Mouse (Mus musculus) CH12.LX (cell line): ENCODE measurements around the gene Tldc1. TPM values are rescaled to one million over a fixed set of nuclear protein-coding genes. Genes with fewer than 3 reads are reported as not detected.

Experiments used
- DNase-seq: peaks from one replicate; pipeline ENCODE4 v3.0.0-alpha.2; 2013; ENCODE audit errors: extremely low read depth
- H3K27ac ChIP-seq: 2 replicates; pipeline ENCODE4 v1.5.1; 2012; ENCODE audit warnings: low read depth, mild to moderate bottlenecking, control low read depth, moderate library complexity; ENCODE audit not compliant: insufficient read depth
- H3K27me3 ChIP-seq: replicated peaks from 2 replicates; pipeline ENCODE3; 2012; ENCODE audit warnings: inconsistent platforms
- H3K36me3 ChIP-seq, 2 experiments: replicated peaks in 1 of 2; 2 replicates each; pipeline versions ENCODE3 to v1.6.1; 2012; ENCODE audit warnings: inconsistent platforms in 1 of 2, low read length in 1 of 2, mild to moderate bottlenecking in 1 of 2, mixed read lengths in 1 of 2, moderate library complexity in 1 of 2; ENCODE audit not compliant: control insufficient read depth in 1 of 2, insufficient read depth in 1 of 2
- H3K4me1 ChIP-seq, 2 experiments: 2 replicates each; pipeline ENCODE4 v1.6.1; 2012; ENCODE audit warnings: inconsistent platforms in 1 of 2, moderate library complexity in 1 of 2; ENCODE audit not compliant: insufficient read depth in 2 of 2, control insufficient read depth in 1 of 2
- H3K4me2 ChIP-seq: 2 replicates; pipeline ENCODE4 v1.6.1; 2012; ENCODE audit warnings: low read depth, mild to moderate bottlenecking, control low read depth; ENCODE audit not compliant: poor library complexity, insufficient read depth, severe bottlenecking
- H3K4me3 ChIP-seq, 3 experiments: fragments of 150-350 bp in 1 of 3; sonication (generic) in 1 of 3; replicated peaks in 1 of 3; 2 replicates each; pipeline versions ENCODE3 to v1.5.1; 2011 to 2012; ENCODE audit warnings: low read depth in 2 of 3, low read length in 2 of 3, mild to moderate bottlenecking in 2 of 3, moderate library complexity in 2 of 3, control low read depth in 1 of 3, improper control_type of control experiment in 1 of 3, inconsistent platforms in 1 of 3, mixed read lengths in 1 of 3; ENCODE audit not compliant: poor library complexity in 1 of 3
- H3K79me2 ChIP-seq: replicated peaks from 2 replicates; pipeline ENCODE4 v1.6.1; 2012; ENCODE audit warnings: mild to moderate bottlenecking, moderate library complexity; ENCODE audit not compliant: control insufficient read depth, poor library complexity, insufficient read depth, severe bottlenecking; ENCODE audit errors: extremely low read depth
- H3K9ac ChIP-seq: 2 replicates; pipeline ENCODE4 v1.6.1; 2012; ENCODE audit warnings: low read depth, mild to moderate bottlenecking, control low read depth, moderate library complexity; ENCODE audit not compliant: insufficient read depth
- H3K9me3 ChIP-seq: replicated peaks from 2 replicates; pipeline ENCODE3; 2012; ENCODE audit warnings: low read length, inconsistent platforms, mixed read lengths
- BHLHE40 ChIP-seq: IDR thresholded peaks from 2 replicates; pipeline ENCODE4 v1.6.1; 2011; ENCODE audit warnings: mild to moderate bottlenecking, low read depth, low read length, improper control_type of control experiment
- ETS1 ChIP-seq: conservative IDR thresholded peaks from 2 replicates; pipeline ENCODE4 v1.6.1; 2012; ENCODE audit warnings: low read depth, mild to moderate bottlenecking, inconsistent platforms, low read length, improper control_type of control experiment, moderate library complexity
- GABPA ChIP-seq: IDR thresholded peaks from 2 replicates; pipeline ENCODE4 v1.6.1; 2012; ENCODE audit warnings: low read depth, low read length, improper control_type of control experiment, inconsistent platforms; ENCODE audit not compliant: insufficient replicate concordance
- HCFC1 ChIP-seq: IDR thresholded peaks from 2 replicates; pipeline ENCODE4 v1.6.1; 2012; ENCODE audit warnings: low read depth, mild to moderate bottlenecking, inconsistent platforms, low read length, improper control_type of control experiment
- IRF4 ChIP-seq: IDR thresholded peaks from 2 replicates; pipeline ENCODE4 v1.6.1; 2014; ENCODE audit warnings: low read depth, mild to moderate bottlenecking, inconsistent platforms, low read length, improper control_type of control experiment
- JUND ChIP-seq: conservative IDR thresholded peaks from 2 replicates; pipeline ENCODE4 v1.6.1; 2011; ENCODE audit warnings: low read depth, low read length, improper control_type of control experiment
- MAFK ChIP-seq: IDR thresholded peaks from 2 replicates; pipeline ENCODE4 v1.6.1; 2011; ENCODE audit warnings: low read length, improper control_type of control experiment; ENCODE audit not compliant: insufficient replicate concordance
- RAD21 ChIP-seq: IDR thresholded peaks from 2 replicates; pipeline ENCODE4 v1.6.1; 2011; ENCODE audit warnings: low read depth, mild to moderate bottlenecking, low read length, improper control_type of control experiment, moderate library complexity
- SIN3A ChIP-seq: IDR thresholded peaks from 2 replicates; pipeline ENCODE4 v1.6.1; 2012; ENCODE audit warnings: low read length, improper control_type of control experiment, inconsistent platforms
- USF1 ChIP-seq: IDR thresholded peaks from 2 replicates; pipeline ENCODE4 v1.6.1; 2014; ENCODE audit warnings: low read depth, mild to moderate bottlenecking, inconsistent platforms, low read length, improper control_type of control experiment
- ZC3H11A ChIP-seq: IDR thresholded peaks from 2 replicates; pipeline ENCODE4 v1.6.1; 2012; ENCODE audit warnings: low read depth, mild to moderate bottlenecking, inconsistent platforms, low read length, improper control_type of control experiment
- ZMIZ1 ChIP-seq: IDR thresholded peaks from 2 replicates; pipeline ENCODE4 v1.6.1; 2012; ENCODE audit warnings: low read depth, mild to moderate bottlenecking, inconsistent platforms, low read length, improper control_type of control experiment
- dilution Hi-C: fragments of 300-500 bp; cut with MboI; formaldehyde crosslinking; loops from 2 replicates; pipeline ENCODE4 v1.14.3; 2020; ENCODE audit warnings: low sequenced_read_pairs; ENCODE audit not compliant: extremely low pct_unique_long_range_greater_than_20kb, extremely low pct_ligation_motif_present
- in situ Hi-C: fragments of 300-500 bp; cut with MboI; formaldehyde crosslinking; loops from 3 replicates; pipeline ENCODE4 v1.14.3; 2019; ENCODE audit warnings: low sequenced_read_pairs, low pct_ligation_motif_present, low pct_unique_long_range_greater_than_20kb, mixed read lengths
- polyA plus RNA-seq: library from polyadenylated mRNA; unstranded; fragments of >175 nt; gene quantifications from 2 replicates; pipeline ENCODE4 v1.2.1, GENCODE M21; 2012; ENCODE audit warnings: low read depth; ENCODE audit not compliant: insufficient read length
- total RNA-seq, 2 experiments: library from RNA; depleted of rRNA; stranded (reverse); fragments of 300-350 nt in 1 of 2; fragments of >200 nt in 1 of 2; gene quantifications; 2 replicates each; pipeline ENCODE4 v1.2.3; 2012 to 2014

Gene Tldc1
- total and polyA plus RNA-seq, 3 experiments = 3.8 to 10.4 (median 7.7) TPM

- H3K4me3 ChIP-seq = no peak overlapping the region
- no peak for DNase-seq
- no peaks in the 10 kb centered on the region for H3K27me3 ChIP-seq
- H3K27ac ChIP-seq = no peak overlapping the region
- in situ Hi-C loops (no loop called here), dilution Hi-C loops (no loop called here)
- no peak for TF ChIP-seq GABPA
- TF ChIP-seq, all 38 proteins: peak for 0
- no peak overlapping the region for H3K4me2 ChIP-seq
- H3K9ac ChIP-seq = no peak overlapping the region
- H3K4me1 ChIP-seq = peaks cover 0 to 26% of the 10 kb centered on the region in 2 experiments; a peak in 2 of 4 replicates
- H3K9me3 ChIP-seq = peaks cover 6% of the 10 kb centered on the region
- no peaks in the 10 kb centered on the region for H3K79me2 ChIP-seq
- H3K36me3 ChIP-seq = peaks cover 0 to 88% of the 10 kb centered on the region in 2 experiments
These were observed 41.1 kb upstream of the Tldc1 start for GRCm38 (mm10) chr8:119819316-119819715.

GRCm38 (mm10) chr8:119817446-119817845 is 39.2 kb upstream of the Tldc1 start:
- Histone ChIP-seq H3K27ac (no peak overlapping the region), H3K9me3 (peaks cover 6% of the 10 kb centered on the region), H3K4me3 (no peak overlapping the region), H3K79me2 (no peaks in the 10 kb centered on the region), H3K9ac (no peak overlapping the region), H3K4me1 (peaks cover 6 to 44% of the 10 kb centered on the region in 2 experiments), H3K4me2 (no peak overlapping the region), H3K27me3 (no peaks in the 10 kb centered on the region), H3K36me3 (peaks cover 0 to 74% of the 10 kb centered on the region in 2 experiments)
- TF ChIP-seq ETS1 (no peak), HCFC1 (no peak), IRF4 (no peak), BHLHE40 (no peak), RAD21 (no peak), ZC3H11A (no peak), ZMIZ1 (no peak), SIN3A (no peak), USF1 (no peak)
- dilution Hi-C loops (no loop called here), in situ Hi-C loops (no loop called here)
- no peak for DNase-seq

- dilution Hi-C loops = no loop called here
- in situ Hi-C loops = no loop called here
- DNase-seq = no peak
- Histone ChIP-seq H3K79me2 (no peaks in the 10 kb centered on the region), H3K9ac (no peak overlapping the region), H3K9me3 (peaks cover 4% of the 10 kb centered on the region), H3K4me2 (no peak overlapping the region), H3K36me3 (peaks cover 0 to 64% of the 10 kb centered on the region in 2 experiments), H3K4me1 (peaks cover 6 to 56% of the 10 kb centered on the region in 2 experiments), H3K27me3 (no peaks in the 10 kb centered on the region), H3K4me3 (no peak overlapping the region), H3K27ac (no peak overlapping the region)
- no peak for TF ChIP-seq MAFK
- TF ChIP-seq JUND = no peak
- TF ChIP-seq HCFC1 = no peak
- TF ChIP-seq RAD21 = no peak
These were observed 38.0 kb upstream of the Tldc1 start for GRCm38 (mm10) chr8:119816219-119816618.
